Mouse (Mus musculus): ENCODE data around the gene Sidt2.

- no peak for TF ChIP-seq CTCF (IDR thresholded peaks at IDR 0.05; ENCODE audit: low read depth)
- TF ChIP-seq EP300 (IDR thresholded peaks at IDR 0.05; ENCODE audit: low read depth) = no peak
Observed at GRCm38 (mm10) chr9:45938952-45939637, 16.0 kb downstream of the Sidt2 start.

Measured in heart, postnatal 0 days (tissue).